Mouse (Mus musculus) yolk sac, embryonic 10.5 days (tissue): ENCODE data around the gene Mmd2.

ENCODE experiments used
- DNase-seq: peaks from one replicate; pipeline ENCODE4 v3.0.0-alpha.2; 2017; ENCODE audit warnings: low spot score

Gene Mmd2

GRCm38 (mm10) chr5:142546344-142546743, 62.3 kb downstream of the Mmd2 start:
- no peak for DNase-seq

GRCm38 (mm10) chr5:142545014-142545795, 63.4 kb downstream of the Mmd2 start:
- DNase-seq: peak; percentile 30

GRCm38 (mm10) chr5:142537286-142537685, 71.3 kb downstream of the Mmd2 start:
- no peak for DNase-seq

GRCm38 (mm10) chr5:142535388-142535787, 73.2 kb downstream of the Mmd2 start:
- no peak for DNase-seq

GRCm38 (mm10) chr5:142529915-142530314, 78.7 kb downstream of the Mmd2 start, which contains the start of gene Papolb:
TSS of gene Papolb (minus strand) at chr5:142530076.
- DNase-seq: no peak

- no peak for DNase-seq
These were observed 83.7 kb downstream of the Mmd2 start for GRCm38 (mm10) chr5:142524711-142525464.

GRCm38 (mm10) chr5:142521195-142521866, 87.3 kb downstream of the Mmd2 start:
- peak; percentile 32 for DNase-seq

- no peak for DNase-seq
These were observed 88.2 kb downstream of the Mmd2 start for GRCm38 (mm10) chr5:142520360-142520759.

- DNase-seq: no peak
These were observed 89.6 kb downstream of the Mmd2 start for GRCm38 (mm10) chr5:142518973-142519372.
